Mouse (Mus musculus) liver, embryonic 14.5 days (tissue): ENCODE measurements at regions not wholly inside any gene's neighbourhood (a gene's known extent, or its start where the extent isn't known, plus 50 kb on each side); places are given as distances from the start of the nearest gene placed in this dataset.
A peak's percentile ranks its signal among the peaks of the same experiment; 100 is the strongest.

Experiments used
- ATAC-seq: fragments of 200-750 bp; cut with Nextera tagmentation; 2 replicates; pipeline ENCODE4 v1.8.0; 2017; ENCODE audit warnings: moderate number of reproducible peaks, mild to moderate bottlenecking, moderate library complexity; ENCODE audit not compliant: insufficient read depth
- DNase-seq, 3 experiments: peaks; one replicate each; pipeline ENCODE4 v3.0.0-alpha.2; 2012 to 2013; ENCODE audit warnings: low read depth in 3 of 3, low spot score in 3 of 3
- H3K27ac ChIP-seq: fragments of 300-500 bp; sonication (generic); 2 replicates; pipeline ENCODE4 v1.5.1; 2014; ENCODE audit warnings: moderate library complexity, mild to moderate bottlenecking, control low read depth, inconsistent platforms
- H3K27me3 ChIP-seq: fragments of 300-500 bp; sonication (generic); 2 replicates; pipeline ENCODE4 v1.6.1; 2014; ENCODE audit warnings: mild to moderate bottlenecking, low read length, moderate library complexity; ENCODE audit not compliant: control insufficient read depth, insufficient read depth
- H3K36me3 ChIP-seq: fragments of 300-500 bp; sonication (generic); replicated peaks from 2 replicates; pipeline ENCODE4 v1.6.1; 2014; ENCODE audit warnings: low read depth; ENCODE audit not compliant: control insufficient read depth, insufficient read depth
- H3K4me1 ChIP-seq, 2 experiments: fragments of 200-500 bp in 1 of 2; fragments of 300-500 bp in 1 of 2; sonication (generic) in 1 of 2; replicated peaks; 2 replicates each; pipeline ENCODE4 v1.6.1; 2012 to 2014; ENCODE audit warnings: antibody characterized with exemption in 1 of 2, inconsistent platforms in 1 of 2, low read length in 1 of 2; ENCODE audit not compliant: control insufficient read depth in 2 of 2, insufficient read depth in 2 of 2
- H3K4me2 ChIP-seq: fragments of 300-500 bp; sonication (generic); 2 replicates; pipeline ENCODE4 v1.6.1; 2014; ENCODE audit warnings: low read depth, mild to moderate bottlenecking, control low read depth, moderate library complexity
- H3K4me3 ChIP-seq, 2 experiments: fragments of 200-500 bp in 1 of 2; fragments of 300-500 bp in 1 of 2; sonication (generic) in 1 of 2; 2 replicates each; pipeline ENCODE4 v1.5.1; 2012 to 2014; ENCODE audit warnings: low read depth in 2 of 2, low read length in 2 of 2, mild to moderate bottlenecking in 2 of 2, control low read depth in 1 of 2, inconsistent platforms in 1 of 2, moderate library complexity in 1 of 2; ENCODE audit not compliant: insufficient read depth in 1 of 2
- H3K9ac ChIP-seq: fragments of 300-500 bp; sonication (generic); replicated peaks from 2 replicates; pipeline ENCODE4 v1.6.1; 2014; ENCODE audit warnings: mild to moderate bottlenecking, control low read depth, moderate library complexity
- H3K9me3 ChIP-seq: fragments of 300-500 bp; sonication (generic); 2 replicates; pipeline ENCODE4 v1.6.1; 2016; ENCODE audit warnings: low read length, mixed read lengths; ENCODE audit not compliant: control insufficient read depth
- CTCF ChIP-seq: IDR thresholded peaks from 2 replicates; pipeline ENCODE4 v1.5.1; 2016; ENCODE audit warnings: antibody characterized with exemption, low read depth, control low read depth
- EP300 ChIP-seq: IDR thresholded peaks from 2 replicates; pipeline ENCODE4 v1.6.1; 2016; ENCODE audit warnings: antibody characterized with exemption, low read depth
- WGBS: fragments of 180-500 bp; shearing (Covaris S2); extraction: QIAGEN DNeasy Blood & Tissue Kit; methylation state at CpG from one replicate; pipeline ENCODE4 v1.1.7; 2014; ENCODE audit not compliant: insufficient replicate concordance; 5-methylcytosine and 5-hydroxymethylcytosine counted together

- WGBS, result 55% methylated on average over 2 of the region's 2 CpGs
- Histone ChIP-seq H3K4me2 (no peak overlapping the region), H3K36me3 (no peaks in the 10 kb centered on the region), H3K27ac (no peak overlapping the region), H3K9ac (no peak overlapping the region), H3K9me3 (no peaks in the 10 kb centered on the region), H3K4me1 (no peaks in the 10 kb centered on the region), H3K27me3 (no peaks in the 10 kb centered on the region), H3K4me3 (no peak overlapping the region)
- TF ChIP-seq CTCF, result no peak
- no peak for TF ChIP-seq EP300
- ATAC-seq (no peak), DNase-seq (no peak)
Observed at GRCm38 (mm10) chr13:5723319-5723718, 138.0 kb upstream of the Klf6 start.

- ATAC-seq, result no peak
- WGBS, result 39% methylated on average over 1 of the region's 1 CpGs
Observed at GRCm38 (mm10) chr13:5724364-5724763, 136.9 kb upstream of the Klf6 start.

DNA sequence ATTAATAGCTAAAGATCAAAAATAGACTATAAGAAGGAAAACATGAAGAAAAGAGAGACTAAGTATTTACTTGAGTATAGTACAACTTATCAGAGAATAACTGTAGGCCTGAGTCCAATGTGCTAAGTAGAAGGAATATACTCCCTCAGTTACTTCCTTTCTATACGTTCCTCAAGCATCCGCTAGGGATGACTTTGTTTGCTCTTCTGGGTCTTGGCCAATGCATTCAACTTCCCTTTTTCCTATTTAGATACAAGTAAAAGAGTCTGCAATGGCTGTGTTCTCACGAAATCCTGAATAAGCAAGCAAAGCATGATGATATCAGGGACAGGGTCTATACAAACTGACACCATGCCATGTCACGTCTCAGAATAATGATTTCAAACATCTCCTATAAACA, 135.3 kb upstream of the Klf6 start:
- H3K4me2 ChIP-seq, result no peak overlapping the region

More at GRCm38 (mm10) chr13:5724364-5724763, 136.9 kb upstream of the Klf6 start:
- TF ChIP-seq EP300 (no peak), CTCF (no peak)
- no peaks in the 10 kb centered on the region for H3K4me1 ChIP-seq
- no peaks in the 10 kb centered on the region for H3K9me3 ChIP-seq
- no peak overlapping the region for H3K4me2 ChIP-seq
- no peak for DNase-seq
- H3K27me3 ChIP-seq, result no peaks in the 10 kb centered on the region
- H3K9ac ChIP-seq, result no peak overlapping the region
- no peak overlapping the region for H3K27ac ChIP-seq
- H3K36me3 ChIP-seq, result no peaks in the 10 kb centered on the region
- H3K4me3 ChIP-seq, result no peak overlapping the region

DNA sequence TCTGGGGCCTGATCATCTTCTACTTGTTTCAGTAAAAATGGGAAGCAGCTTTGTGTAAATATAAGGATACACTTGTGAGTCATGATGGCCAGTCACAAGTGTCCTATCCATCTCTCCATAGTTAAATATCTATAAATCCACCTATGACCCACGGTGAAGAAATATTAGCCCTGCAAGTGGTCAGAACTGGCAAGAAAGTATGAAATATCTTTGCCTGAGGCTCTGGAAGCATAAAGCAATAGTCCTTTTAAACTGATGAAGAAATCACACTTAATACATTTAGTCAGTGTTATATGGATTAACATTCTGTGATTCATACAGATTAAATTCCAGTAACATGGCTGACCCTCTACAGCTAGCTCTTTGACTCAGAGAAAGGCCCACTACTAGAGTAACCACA, 134.8 kb upstream of the Klf6 start:
- no peaks in the 10 kb centered on the region for H3K36me3 ChIP-seq
- no peak overlapping the region for H3K9ac ChIP-seq
- no peaks in the 10 kb centered on the region for H3K4me1 ChIP-seq
- H3K4me2 ChIP-seq, result no peak overlapping the region
- DNase-seq, result no peak
- WGBS, result 56% methylated on average over 1 of the region's 1 CpGs
- H3K4me3 ChIP-seq, result no peak overlapping the region
- H3K27ac ChIP-seq, result no peak overlapping the region
- no peak for TF ChIP-seq CTCF
- no peak for TF ChIP-seq EP300
- ATAC-seq, result no peak
- no peaks in the 10 kb centered on the region for H3K27me3 ChIP-seq
- H3K9me3 ChIP-seq, result no peaks in the 10 kb centered on the region

More for the DNA sequence above, 135.3 kb upstream of the Klf6 start:
- Histone ChIP-seq H3K4me3 (no peak overlapping the region), H3K36me3 (no peaks in the 10 kb centered on the region), H3K27ac (no peak overlapping the region), H3K9me3 (no peaks in the 10 kb centered on the region), H3K4me1 (no peaks in the 10 kb centered on the region), H3K27me3 (no peaks in the 10 kb centered on the region), H3K9ac (no peak overlapping the region)
- TF ChIP-seq CTCF (no peak), EP300 (no peak)
- 32% methylated on average over 4 of the region's 4 CpGs for WGBS
- ATAC-seq, result no peak
- peak in 1 of 3 experiments; percentile 4 for DNase-seq

DNA sequence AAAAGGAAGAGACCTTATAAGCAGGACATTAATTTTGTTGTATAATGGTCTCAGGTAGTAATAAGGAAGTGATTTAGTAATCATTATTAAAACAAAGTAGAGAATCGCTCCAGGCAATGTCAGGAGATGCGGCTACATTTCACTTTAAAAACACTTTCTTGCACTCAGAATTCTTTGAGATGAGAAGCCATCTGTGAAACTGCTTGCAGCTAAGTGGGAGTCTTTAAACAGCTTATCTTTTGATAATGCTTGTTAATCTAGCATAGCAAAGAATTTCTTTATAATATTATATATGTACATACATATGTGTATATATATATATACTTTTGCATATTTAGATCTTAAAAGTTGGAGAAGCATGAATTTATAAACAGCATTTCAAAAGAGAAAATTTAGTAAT, 133.1 kb upstream of the Klf6 start:
- Histone ChIP-seq H3K4me3 (no peak overlapping the region), H3K27ac (no peak overlapping the region), H3K4me1 (no peaks in the 10 kb centered on the region), H3K36me3 (no peaks in the 10 kb centered on the region), H3K9me3 (no peaks in the 10 kb centered on the region), H3K9ac (no peak overlapping the region), H3K27me3 (no peaks in the 10 kb centered on the region), H3K4me2 (no peak overlapping the region)
- ATAC-seq (no peak), DNase-seq (no peak)
- TF ChIP-seq CTCF (no peak), EP300 (no peak)
- WGBS, result 73% methylated on average over 2 of the region's 2 CpGs

DNA sequence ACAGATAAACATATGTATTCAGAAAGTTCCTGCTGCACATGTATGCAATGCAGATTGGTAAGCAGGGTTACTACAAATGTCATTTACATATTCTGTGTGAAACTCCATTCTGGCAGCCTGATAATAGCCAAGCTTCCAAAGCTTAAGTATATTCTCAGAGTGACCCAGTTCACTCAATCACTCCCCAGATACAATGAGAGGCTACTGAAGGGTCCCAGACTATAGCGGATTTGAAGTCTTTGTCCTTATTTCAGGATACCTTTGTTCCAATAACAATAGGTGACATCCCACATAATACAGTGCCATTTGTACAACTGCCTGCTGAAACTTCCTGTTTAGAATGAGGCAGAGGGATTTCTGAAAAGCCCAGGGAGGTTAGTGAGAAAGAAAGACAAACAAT, 132.5 kb upstream of the Klf6 start:
- 52% methylated on average over 1 of the region's 1 CpGs for WGBS
- Histone ChIP-seq H3K27me3 (no peaks in the 10 kb centered on the region), H3K4me1 (no peaks in the 10 kb centered on the region), H3K9ac (no peak overlapping the region), H3K9me3 (no peaks in the 10 kb centered on the region), H3K36me3 (no peaks in the 10 kb centered on the region), H3K27ac (no peak overlapping the region), H3K4me3 (no peak overlapping the region), H3K4me2 (no peak overlapping the region)
- no peak for ATAC-seq
- DNase-seq, result no peak
- TF ChIP-seq EP300 (no peak), CTCF (no peak)
